Mouse (Mus musculus) neural tube, embryonic 10.5 days (tissue): ENCODE data around the gene Nrn1.
A peak's percentile ranks its signal among the peaks of the same experiment; 100 is the strongest.

Source experiments
- DNase-seq: peaks from one replicate; pipeline ENCODE4 v3.0.0-alpha.2; 2017; ENCODE audit warnings: low spot score; ENCODE audit errors: extremely low spot score

The Nrn1 gene

DNA sequence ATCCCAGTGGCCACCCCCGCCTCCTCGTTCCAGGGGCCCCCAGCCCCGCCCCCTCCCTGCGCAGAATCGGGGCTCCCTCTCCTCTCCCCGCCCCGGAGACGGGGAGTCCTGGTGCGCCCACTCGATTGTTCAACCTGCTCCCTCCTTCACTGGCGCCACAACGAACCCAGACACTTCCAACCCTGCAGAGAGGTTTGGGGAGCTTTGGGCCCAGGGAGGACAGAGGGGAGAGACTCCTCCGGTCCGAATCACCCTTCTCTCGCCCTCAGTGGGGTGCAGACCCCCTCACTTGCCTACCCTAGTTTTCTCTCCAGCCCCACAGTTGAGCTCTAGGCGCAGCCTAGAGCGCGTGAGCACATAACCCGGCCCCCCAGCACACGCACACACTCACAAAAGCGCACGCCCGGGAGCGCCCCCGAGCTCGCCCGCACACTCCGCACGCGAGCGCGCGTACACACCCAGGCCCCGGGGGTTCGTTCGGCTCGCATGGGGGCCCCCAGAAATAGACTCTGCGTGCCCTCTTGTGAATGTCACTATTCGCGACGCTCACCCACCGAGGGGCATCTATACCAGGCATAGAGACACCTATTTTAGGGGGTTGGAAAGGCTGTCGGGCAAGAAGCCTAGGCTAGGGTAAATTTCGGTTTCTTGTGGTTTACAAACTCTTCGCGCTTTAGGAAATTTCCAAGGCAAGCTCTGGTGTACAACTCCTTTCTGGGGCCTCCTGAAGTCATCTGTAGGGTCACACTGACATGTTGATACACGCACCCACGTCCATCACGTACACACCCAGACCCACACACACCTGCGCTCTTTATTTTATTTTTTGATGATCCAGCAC lies at the start of gene Nrn1:
TSS of gene Nrn1 (minus strand) at position 401 of the 841 bp plus-strand sequence.
- DNase-seq: peak; percentile 55

DNA sequence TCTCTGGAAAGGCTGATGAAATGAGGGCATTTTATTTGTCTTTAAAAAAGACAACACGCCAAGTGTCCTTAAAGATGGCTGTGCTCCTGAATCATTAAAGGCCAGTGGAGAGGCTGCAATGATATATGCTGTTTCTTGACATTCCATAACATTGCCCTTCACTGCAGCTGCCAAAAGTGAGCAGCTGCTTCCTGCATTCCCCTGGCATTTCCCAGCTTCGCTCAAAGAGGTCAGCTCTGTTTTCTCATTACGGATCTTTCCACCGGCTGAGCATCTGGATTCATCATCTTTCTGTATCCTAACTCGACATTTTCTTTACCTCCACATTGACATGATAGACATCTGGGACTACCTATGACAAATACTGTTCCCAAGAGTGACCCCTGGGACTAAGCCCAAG lies 44.7 kb upstream of the Nrn1 start:
- no peak for DNase-seq

DNA sequence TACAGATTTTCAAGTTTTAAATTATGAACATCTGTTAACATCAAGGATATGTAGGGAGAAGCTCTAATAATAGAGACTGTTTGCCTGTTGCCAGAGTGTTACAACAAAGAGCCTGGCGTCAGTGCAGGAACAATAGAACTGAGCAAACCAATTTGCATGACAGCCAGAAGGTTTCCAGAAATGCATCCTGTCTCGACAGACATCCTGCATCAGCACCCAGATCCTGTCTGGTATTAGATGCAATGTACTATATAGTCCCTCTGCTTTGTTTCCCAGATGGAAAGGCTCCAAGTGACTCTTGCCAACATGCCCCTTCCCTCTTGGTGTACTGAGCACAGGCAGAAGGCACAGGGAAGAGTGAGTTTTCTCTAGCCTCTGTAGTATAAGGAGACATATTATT lies 31.9 kb upstream of the Nrn1 start:
- no peak for DNase-seq

DNA sequence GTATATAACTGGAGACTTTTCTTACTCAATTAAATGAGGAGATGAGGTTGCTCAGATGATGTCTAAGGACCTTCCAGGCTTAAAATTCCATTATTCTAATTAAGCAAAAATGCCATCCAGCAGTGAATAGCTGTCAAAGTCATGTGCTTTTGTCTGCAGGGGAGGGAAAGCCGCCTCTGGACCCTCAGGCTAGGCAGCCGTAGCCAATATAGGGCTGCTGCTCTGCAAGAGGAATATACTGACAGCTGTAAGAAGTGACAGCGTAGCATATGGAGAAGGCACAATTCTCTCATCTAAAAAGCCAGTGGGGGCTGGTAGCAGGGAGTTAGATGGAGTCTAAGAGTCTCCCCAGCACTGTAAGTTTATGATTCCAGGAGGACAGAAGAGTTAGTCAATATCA lies 16.9 kb upstream of the Nrn1 start:
- DNase-seq: no peak

DNA sequence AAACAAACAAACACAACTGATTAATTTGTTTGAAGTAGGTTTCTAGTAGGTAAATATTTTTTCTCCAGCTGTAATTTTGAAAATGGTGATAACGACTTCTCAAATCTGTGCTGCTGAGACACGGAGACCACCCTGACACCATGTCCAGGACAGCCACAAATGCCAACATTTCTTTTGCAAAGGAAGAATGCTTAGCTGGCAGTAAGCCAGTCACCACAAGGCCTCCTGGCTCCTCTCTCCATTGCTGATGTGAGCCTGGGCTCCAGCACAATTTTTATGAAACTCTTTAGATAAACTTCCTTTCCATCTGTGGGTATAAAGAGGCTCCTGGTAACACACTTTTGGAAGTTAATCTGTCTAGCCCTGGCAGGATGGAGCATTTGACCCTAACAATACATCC lies 15.1 kb upstream of the Nrn1 start:
- no peak for DNase-seq

DNA sequence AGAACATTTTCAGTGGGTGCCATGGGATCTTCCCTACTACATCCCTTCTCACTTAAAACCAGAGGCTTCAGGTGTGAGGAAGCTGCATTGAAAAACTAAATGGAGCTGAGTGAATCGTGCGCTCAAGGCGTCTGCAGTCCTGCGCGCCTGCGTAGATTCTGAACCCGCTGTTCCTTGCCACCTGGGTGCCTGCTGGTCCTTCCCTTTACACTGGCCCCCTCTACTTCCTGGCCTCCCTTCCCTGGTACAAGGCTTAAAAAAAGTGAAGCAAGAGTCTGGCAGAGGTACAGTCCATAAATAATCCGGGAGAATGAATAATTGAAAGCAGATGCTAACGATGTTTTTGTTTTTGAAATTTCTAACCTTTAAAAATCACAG lies 1.7 kb upstream of the Nrn1 start:
- no peak for DNase-seq

DNA sequence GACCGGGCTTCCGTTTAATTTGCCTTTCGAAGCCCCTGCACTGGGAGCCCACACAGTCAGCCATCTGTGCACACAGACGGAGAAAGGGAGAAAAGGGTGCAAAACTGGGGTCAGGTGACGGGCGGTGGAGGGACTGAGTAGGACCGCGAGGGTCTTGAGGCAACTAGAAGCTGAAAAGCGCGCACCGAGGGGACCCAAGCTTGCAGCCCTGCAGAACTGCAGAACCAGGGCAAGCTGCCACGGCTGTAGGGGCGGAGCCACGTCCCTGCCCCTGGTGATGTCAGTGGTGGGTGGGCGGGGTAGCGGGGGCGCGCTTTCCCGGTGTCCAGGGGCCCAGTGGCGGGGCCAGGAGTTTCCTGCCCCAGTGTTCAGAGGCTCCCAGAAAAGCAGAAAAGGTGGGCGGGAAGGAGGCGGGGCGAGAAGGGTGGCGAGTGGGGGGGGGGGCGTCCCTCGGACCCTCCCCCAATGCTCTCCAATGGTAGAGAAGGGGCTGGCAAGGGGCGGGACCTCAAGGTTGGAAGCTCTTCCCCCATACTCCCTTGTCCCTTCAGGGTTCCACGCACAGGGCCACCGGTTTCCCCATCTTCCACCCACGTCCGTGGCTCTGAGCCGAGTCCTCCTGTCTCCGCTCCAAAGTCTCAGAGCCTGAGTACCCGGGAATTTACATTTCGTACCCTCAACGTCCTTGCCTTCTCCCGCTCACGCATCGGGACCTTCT lies 1.1 kb upstream of the Nrn1 start:
- DNase-seq: peak; percentile 88

DNA sequence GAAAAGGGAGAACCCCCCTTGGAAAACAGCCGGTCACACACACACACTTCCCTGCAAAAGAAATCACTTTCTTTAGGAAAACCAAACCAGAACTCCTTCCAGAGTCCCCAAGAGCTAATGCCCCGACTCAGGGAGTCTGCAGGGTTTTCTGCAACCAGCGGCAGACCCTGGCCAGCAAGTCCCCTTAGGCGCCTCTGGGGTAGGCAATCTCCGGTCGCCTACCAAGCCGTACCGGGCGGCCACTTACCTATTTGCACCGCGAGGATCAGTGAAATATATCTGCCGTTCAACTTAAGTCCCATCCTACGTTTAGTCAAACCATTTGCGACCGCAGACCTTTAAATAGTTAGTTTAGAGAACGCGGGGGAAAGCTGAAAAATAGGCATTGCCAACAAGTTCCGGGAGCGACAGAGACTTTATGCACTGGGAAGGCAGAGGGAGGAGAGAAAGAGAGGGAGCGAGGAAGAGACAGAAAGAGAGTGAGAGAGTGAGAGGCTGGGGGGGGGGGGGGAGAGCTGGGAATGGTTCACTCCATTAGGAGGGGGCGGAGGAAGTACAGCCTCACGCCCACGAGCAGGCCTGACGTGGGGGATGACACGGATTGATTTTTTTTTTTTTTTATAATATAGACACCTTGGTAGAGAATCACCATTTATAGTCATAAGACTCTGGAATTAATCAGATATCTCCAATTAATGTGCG lies 791 bp downstream of the Nrn1 start:
- DNase-seq: peak; percentile 65

DNA sequence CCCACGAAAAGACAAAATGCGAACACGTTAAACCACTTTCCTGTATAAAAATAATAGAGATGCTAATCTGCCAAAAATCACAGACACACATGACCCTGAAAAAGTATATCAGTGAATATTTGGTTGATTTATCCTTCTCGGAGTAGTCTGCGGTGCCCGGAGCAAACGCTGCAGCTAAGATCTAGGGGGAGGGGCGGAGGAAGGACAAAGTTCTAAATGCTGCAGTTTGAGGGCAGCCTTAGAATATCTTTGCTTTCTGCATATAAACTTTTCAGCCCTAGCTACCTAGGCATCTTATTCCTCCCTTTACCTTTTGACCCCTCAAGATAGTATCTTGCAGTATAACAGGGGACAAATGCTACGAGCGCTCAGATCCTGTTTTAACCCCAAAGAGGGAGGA lies 1.4 kb downstream of the Nrn1 start:
- no peak for DNase-seq

DNA sequence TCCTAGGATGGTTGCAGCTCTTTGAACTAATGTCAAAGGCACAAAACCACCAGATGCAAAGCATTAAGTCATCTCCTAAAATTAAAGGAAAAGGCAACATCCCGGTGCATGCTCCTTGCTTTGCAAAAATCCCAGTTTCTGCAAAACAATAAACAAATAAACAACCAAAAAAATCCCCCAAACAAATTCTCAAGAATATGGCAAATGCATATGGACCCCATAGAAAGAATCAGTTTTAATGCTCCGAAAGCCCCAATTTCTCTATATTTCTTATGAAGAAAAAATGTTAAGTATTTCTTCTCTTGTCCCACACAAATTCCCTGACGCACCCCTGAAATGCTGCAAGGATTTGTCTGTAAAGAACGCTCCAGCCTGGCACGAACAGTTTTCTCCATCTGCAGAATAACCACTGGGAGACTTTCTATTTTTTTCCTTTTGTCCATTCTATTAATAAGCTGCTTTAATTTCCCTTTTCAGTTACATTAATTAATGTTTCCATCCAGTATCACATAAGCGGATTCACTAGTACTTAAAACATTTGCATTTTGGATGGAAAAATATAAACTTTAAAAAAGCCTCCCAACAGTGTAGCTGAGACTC lies 1.9 kb downstream of the Nrn1 start:
- DNase-seq: no peak

DNA sequence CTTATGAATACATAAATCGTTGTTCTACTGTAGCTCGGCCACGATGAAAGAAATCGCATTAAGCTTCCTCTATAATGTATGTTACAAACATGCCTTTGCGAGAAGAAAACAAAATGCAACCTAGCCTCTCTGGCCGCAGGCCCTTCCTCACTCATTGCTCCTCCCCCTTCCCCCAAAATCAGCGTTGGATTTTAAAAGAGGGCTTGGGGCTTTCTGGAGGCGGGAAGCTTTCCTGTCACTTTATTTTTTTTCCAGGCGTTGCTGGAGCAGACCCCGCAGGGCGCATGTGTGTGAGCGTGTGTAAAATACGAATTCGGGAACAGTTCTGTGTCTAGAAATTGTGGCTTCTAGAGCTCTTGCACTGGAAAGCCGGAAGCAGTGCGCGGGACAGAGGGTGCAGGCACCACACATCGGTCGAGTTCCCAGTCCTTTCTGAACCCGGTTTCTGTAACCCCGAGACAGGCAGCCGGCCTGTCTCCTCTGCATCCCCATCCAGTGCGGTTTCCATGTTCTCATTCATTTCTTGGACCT lies 2.9 kb downstream of the Nrn1 start:
- peak; percentile 59 for DNase-seq

DNA sequence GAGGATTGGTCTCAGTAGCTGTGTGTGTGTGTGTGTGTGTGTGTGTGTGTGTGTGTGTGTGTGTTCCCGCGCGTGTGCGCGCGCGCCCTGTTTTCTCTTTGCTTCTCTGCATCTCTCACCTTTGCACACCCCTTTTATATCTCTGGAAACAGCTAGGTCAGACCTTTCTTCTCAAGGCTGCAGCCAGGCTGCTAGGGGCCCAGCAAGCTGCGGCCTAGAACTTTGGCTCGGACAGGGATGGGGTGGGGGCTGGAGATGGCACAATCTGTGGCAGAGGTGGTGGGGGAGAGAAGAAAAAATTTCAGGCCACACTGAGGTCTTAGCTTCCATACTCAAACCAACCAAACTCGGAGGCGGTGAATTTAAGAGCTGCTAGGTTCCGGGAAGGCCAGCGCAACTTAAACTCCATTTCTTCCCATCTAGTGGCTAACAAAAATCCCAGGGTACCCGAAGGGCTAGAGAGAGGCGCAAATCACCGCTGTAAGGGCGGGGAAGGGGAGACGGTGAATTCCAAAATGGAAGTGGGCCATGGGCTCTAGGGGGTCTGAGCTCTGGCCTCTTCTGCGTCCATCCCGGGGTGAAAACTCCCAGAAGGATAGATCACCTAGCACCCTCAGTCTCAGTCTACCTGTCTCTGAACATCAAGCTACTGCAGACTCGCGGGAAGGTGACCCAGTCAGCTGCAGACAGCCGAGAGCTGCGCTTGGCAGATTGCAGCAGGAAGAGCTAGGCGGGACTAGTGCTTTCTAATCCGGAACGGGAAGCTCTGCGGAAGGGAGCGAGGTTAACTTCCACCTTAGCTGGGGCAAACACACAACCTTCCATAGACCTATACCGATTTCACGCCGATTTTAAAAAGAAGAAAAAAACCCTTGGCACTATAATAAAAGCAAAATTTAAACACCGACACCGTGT lies 3.7 kb downstream of the Nrn1 start:
- DNase-seq: peak; percentile 65

DNA sequence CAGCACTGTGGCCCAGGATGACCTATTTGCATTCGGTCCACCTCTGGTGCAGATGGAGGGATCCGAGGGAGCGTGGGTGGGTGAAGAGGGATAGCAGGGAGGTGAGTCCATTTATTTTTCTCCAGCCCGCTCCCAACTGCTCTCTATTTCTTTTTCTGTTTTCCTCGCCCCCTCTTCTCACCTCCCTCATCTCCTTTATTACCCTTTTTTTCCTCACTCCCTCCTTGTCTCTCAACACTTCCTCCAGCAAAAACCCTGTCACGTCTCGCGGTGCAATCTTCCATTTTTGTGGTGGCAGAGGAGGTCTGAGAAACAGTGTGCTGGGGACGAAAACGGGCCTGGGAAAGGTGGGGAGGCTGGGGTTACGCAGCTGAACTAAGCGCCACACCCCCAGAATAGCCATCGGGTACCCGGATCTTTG lies 4.6 kb downstream of the Nrn1 start:
- no peak for DNase-seq

DNA sequence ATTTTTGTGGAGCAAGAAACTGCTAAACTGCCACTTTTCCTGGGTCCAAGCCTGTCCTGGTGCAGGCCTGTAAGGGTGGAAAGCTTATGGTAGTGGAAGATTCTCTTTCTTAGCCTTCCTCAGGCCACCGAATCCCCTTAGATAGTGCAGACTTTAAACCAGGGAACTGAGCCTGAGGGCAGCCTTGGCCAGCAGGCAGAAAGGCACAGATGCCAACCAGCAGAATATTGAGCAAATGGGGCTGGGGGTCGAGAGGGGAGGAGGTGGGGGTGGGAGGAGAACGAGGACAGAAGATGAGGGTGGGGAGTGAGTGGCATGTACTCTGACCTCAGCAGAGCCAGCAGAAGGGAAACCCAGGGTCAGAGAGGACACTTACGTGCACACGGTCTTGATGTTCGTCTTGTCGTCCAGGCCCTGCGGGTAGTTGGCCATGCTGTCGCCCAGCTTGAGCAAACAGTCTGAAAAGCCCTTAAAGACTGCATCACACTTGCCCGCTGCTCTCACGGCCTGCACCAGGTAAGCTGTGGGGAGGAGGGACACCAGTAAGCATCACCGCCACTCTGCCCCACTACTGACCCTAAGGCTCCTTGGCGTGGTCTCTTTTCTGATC lies 5.1 kb downstream of the Nrn1 start:
- DNase-seq: peak; percentile 40

DNA sequence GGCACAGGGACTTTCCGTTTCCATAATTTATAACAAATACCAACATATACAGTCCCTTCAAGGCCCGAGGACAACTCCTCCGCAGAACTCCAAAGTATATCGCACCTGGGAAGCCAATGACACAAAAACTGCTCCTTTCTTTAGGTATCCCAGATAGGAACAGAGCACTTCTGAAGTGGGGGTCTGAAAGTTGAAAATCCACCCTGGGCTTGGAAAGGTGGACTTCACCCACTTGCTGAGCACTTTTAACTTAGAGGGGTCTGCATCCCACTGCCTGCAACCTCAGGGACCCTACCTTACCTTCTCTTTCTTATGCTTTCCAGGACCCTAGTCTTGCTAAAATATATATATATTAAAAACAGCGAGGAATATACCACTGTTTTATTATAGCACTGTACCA lies 6.4 kb downstream of the Nrn1 start:
- DNase-seq: no peak

DNA sequence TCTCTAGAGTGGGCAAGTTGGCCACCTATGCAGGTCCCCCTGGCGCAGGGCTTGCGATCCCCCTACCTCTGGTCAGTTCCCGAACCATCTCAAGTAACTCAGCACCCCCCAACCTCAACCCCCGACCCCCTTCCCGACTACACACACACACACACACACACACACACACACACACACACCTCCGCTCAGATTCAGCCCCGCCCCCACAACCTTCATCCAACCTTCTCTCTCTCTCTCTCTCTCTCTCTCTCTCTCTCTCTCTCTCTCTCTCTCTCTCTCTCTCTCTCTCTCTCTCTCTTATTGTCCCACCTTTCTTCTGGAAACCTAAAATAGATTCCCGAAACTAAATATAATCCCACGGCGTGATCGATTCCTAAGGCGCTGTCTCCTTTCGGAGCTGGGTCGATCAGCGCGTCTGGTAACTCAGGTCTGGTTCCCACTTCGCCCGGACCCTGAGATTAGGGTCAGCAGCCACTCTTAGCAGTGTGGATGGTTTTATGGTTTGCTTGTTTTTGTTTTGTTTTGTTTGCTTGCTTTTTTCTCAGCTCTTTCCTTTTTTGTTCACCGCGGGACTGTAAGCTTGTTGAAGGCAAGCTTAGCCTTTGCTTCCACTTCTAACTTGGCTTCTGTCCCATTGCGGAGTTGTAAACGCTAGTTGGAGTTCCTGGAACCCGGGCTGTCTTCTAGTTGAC lies 7.0 kb downstream of the Nrn1 start:
- peak; percentile 43 for DNase-seq

DNA sequence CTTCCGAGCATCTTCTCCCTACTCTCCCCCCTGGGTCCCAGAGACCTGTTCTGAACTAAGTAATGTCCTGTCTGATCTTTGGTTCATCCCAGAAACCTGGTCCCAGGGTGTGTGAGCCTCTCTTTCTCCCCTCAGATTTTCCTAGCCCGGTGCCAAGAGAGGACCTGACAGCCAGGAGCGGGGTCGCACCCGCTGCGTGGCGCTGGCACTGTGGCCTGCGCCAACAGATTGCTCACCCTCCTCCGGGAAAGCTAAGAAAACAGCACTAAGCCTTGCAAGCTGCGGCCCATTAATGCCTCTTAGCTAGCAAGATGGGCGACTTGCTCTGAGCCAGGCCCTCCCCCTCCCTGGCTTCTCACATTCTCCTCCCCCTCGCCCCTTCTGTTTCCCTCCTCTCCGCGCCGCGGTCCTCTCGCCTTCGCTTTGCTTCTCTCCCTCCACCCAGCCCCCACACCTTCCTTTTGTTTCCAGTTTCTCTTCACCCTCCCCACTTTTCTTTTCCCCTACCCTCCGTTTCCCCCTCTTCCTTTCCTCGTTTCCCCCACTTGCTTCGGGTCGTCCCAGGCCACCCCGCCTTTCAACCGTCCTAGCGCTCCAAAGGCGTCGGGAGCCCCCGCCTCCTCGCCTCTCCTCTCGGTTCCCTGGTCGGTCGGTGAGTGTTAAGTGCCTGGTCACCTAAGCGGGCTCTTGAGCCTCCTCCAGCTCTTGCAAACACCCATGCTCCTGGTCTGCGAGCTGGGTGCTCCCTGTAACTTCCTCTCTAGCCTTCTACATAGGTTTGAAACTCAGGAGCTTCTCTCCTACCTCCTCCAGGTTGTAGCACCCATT lies 7.8 kb downstream of the Nrn1 start:
- peak; percentile 72 for DNase-seq

DNA sequence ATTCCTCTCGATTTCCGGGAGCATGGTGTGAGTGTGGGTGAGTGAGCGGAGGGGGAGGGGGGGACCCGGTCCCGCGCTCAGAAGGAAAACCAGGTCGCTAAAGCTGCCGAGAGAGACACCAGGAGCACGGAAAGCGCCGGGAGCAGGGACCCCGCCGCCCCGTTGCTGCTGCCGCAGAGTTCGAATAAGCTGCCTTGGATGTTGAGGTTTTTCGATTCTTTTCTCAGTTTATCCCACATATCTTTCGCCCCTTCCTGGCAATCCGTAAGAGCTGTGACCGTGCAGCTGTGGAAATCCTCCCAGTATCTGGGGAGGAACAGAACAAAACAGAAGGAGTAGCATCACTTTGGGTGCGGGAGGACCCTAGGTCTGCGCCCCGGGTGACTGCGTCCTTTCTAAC lies 8.4 kb downstream of the Nrn1 start:
- DNase-seq: peak; percentile 60

DNA sequence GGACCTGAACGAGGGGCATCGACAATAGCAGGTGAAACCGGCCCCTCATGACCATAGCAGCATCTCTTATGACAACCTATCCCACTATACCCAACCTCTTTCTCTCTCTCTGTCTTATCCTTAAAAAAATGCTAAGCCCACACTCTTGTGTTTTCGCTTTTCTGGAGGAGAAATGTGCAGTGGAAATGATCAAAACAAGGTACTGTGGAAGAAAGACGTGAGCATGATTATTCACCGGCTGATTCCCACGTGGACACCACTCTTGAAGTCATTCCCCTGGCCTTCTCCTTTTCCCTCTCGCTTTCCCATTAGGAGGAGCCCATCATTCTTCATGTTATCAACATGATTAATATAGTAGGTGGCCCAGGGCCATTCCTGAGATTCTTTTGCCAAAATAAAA lies 9.1 kb downstream of the Nrn1 start:
- DNase-seq: peak; percentile 19
